Mouse (Mus musculus): ENCODE data around the gene Rasl10a. TPM values are rescaled to one million over a fixed set of nuclear protein-coding genes. Genes with fewer than 3 reads are reported as not detected.

The Rasl10a gene
- polyA plus RNA-seq, 1 experiment: not detected

- Histone ChIP-seq H3K4me1 (ENCODE audit: control insufficient read depth, insufficient read depth, low read length) (0 out of 2 replicates have a peak, but pooled peaks cover 2% of the 10 kb centered on the region), H3K4me3 (ENCODE audit: insufficient read depth, low read length) (peak overlapping the region; percentile 89)
These were observed 40.3 kb downstream of the Rasl10a start for GRCm38 (mm10) chr11:5098035-5098735.

GRCm38 (mm10) chr11:5098736-5099542 is 41.0 kb downstream of the Rasl10a start, which contains the start of the genes Rhbdd3 and Ewsr1:
Gene Rhbdd3 (plus strand): TSS chr11:5098926.
Gene Ewsr1 (minus strand): TSS chr11:5099266.
- H3K4me1 ChIP-seq (ENCODE audit: control insufficient read depth, insufficient read depth, low read length): 0 out of 2 replicates have a peak, but pooled peaks cover 2% of the 10 kb centered on the region
- H3K27ac ChIP-seq (ENCODE audit: insufficient read depth, low read length): peak within 1 kb of the TSS; percentile 99
- peak within 1 kb of the TSS; percentile 89 for H3K4me3 ChIP-seq (ENCODE audit: insufficient read depth, low read length)
- TF ChIP-seq POLR2A (IDR thresholded peaks at IDR 0.05; ENCODE audit: low read depth, low read length): peak; percentile 93
- TF ChIP-seq CTCF (IDR thresholded peaks at IDR 0.05; ENCODE audit: borderline replicate concordance, insufficient read depth, low read length): no peak

More at GRCm38 (mm10) chr11:5098035-5098735, 40.3 kb downstream of the Rasl10a start:
- peak overlapping the region; percentile 99 for H3K27ac ChIP-seq (ENCODE audit: insufficient read depth, low read length)
- TF ChIP-seq POLR2A (IDR thresholded peaks at IDR 0.05; ENCODE audit: low read depth, low read length) (no peak; the same call in 1 of the 2 replicates), CTCF (IDR thresholded peaks at IDR 0.05; ENCODE audit: borderline replicate concordance, insufficient read depth, low read length) (no peak)

GRCm38 (mm10) chr11:5099576-5100183 is 41.8 kb downstream of the Rasl10a start:
- TF ChIP-seq POLR2A (IDR thresholded peaks at IDR 0.05; ENCODE audit: low read depth, low read length) (peak; percentile 96), CTCF (IDR thresholded peaks at IDR 0.05; ENCODE audit: borderline replicate concordance, insufficient read depth, low read length) (no peak)

GRCm38 (mm10) chr11:5100283-5100682 is 42.4 kb downstream of the Rasl10a start:
- H3K4me3 ChIP-seq (ENCODE audit: insufficient read depth, low read length): peak overlapping the region; percentile 89
- peak overlapping the region; percentile 99 for H3K27ac ChIP-seq (ENCODE audit: insufficient read depth, low read length)
- TF ChIP-seq CTCF (IDR thresholded peaks at IDR 0.05; ENCODE audit: borderline replicate concordance, insufficient read depth, low read length) (no peak), POLR2A (IDR thresholded peaks at IDR 0.05; ENCODE audit: low read depth, low read length) (no peak)
- 0 out of 2 replicates have a peak, but pooled peaks cover 2% of the 10 kb centered on the region for H3K4me1 ChIP-seq (ENCODE audit: control insufficient read depth, insufficient read depth, low read length)

More at GRCm38 (mm10) chr11:5099576-5100183, 41.8 kb downstream of the Rasl10a start:
- H3K27ac ChIP-seq (ENCODE audit: insufficient read depth, low read length): peak overlapping the region; percentile 99
- 0 out of 2 replicates have a peak, but pooled peaks cover 2% of the 10 kb centered on the region for H3K4me1 ChIP-seq (ENCODE audit: control insufficient read depth, insufficient read depth, low read length)
- peak overlapping the region; percentile 89 for H3K4me3 ChIP-seq (ENCODE audit: insufficient read depth, low read length)

- Histone ChIP-seq H3K4me3 (ENCODE audit: insufficient read depth, low read length) (no peak overlapping the region), H3K4me1 (ENCODE audit: control insufficient read depth, insufficient read depth, low read length) (0 out of 2 replicates have a peak, but pooled peaks cover 2% of the 10 kb centered on the region), H3K27ac (ENCODE audit: insufficient read depth, low read length) (no peak overlapping the region)
- no peak for TF ChIP-seq POLR2A (IDR thresholded peaks at IDR 0.05; ENCODE audit: low read depth, low read length)
- TF ChIP-seq CTCF (IDR thresholded peaks at IDR 0.05; ENCODE audit: borderline replicate concordance, insufficient read depth, low read length): no peak
These were observed 42.9 kb downstream of the Rasl10a start for GRCm38 (mm10) chr11:5100801-5101200.

GRCm38 (mm10) chr11:5101641-5102040 is 43.7 kb downstream of the Rasl10a start:
- no peak overlapping the region for H3K4me3 ChIP-seq (ENCODE audit: insufficient read depth, low read length)
- TF ChIP-seq CTCF (IDR thresholded peaks at IDR 0.05; ENCODE audit: borderline replicate concordance, insufficient read depth, low read length): no peak
- no peak for TF ChIP-seq POLR2A (IDR thresholded peaks at IDR 0.05; ENCODE audit: low read depth, low read length)
- no peak overlapping the region for H3K27ac ChIP-seq (ENCODE audit: insufficient read depth, low read length)
- 0 out of 2 replicates have a peak, but pooled peaks cover 2% of the 10 kb centered on the region for H3K4me1 ChIP-seq (ENCODE audit: control insufficient read depth, insufficient read depth, low read length)

- TF ChIP-seq CTCF (IDR thresholded peaks at IDR 0.05; ENCODE audit: borderline replicate concordance, insufficient read depth, low read length) (no peak), POLR2A (IDR thresholded peaks at IDR 0.05; ENCODE audit: low read depth, low read length) (no peak)
- no peak overlapping the region for H3K4me3 ChIP-seq (ENCODE audit: insufficient read depth, low read length)
These were observed 44.5 kb downstream of the Rasl10a start for GRCm38 (mm10) chr11:5102384-5102783.

GRCm38 (mm10) chr11:5103986-5104509 is 46.1 kb downstream of the Rasl10a start:
- H3K27ac ChIP-seq (ENCODE audit: insufficient read depth, low read length): no peak overlapping the region
- H3K4me1 ChIP-seq (ENCODE audit: control insufficient read depth, insufficient read depth, low read length): 0 out of 2 replicates have a peak, but pooled peaks cover 2% of the 10 kb centered on the region
- no peak for TF ChIP-seq POLR2A (IDR thresholded peaks at IDR 0.05; ENCODE audit: low read depth, low read length)
- no peak overlapping the region for H3K4me3 ChIP-seq (ENCODE audit: insufficient read depth, low read length)

More at GRCm38 (mm10) chr11:5102384-5102783, 44.5 kb downstream of the Rasl10a start:
- Histone ChIP-seq H3K27ac (ENCODE audit: insufficient read depth, low read length) (no peak overlapping the region), H3K4me1 (ENCODE audit: control insufficient read depth, insufficient read depth, low read length) (0 out of 2 replicates have a peak, but pooled peaks cover 2% of the 10 kb centered on the region)

GRCm38 (mm10) chr11:5109441-5109840 is 51.5 kb downstream of the Rasl10a start:
- no peak overlapping the region for H3K4me3 ChIP-seq (ENCODE audit: insufficient read depth, low read length)
- TF ChIP-seq POLR2A (IDR thresholded peaks at IDR 0.05; ENCODE audit: low read depth, low read length) (no peak), CTCF (IDR thresholded peaks at IDR 0.05; ENCODE audit: borderline replicate concordance, insufficient read depth, low read length) (no peak)
- no peak overlapping the region for H3K27ac ChIP-seq (ENCODE audit: insufficient read depth, low read length)
- H3K4me1 ChIP-seq (ENCODE audit: control insufficient read depth, insufficient read depth, low read length): no peaks in the 10 kb centered on the region

Other genes with a start within 250 kb of the Rasl10a start
- gene Nf2, start 208.6 kb upstream of the Rasl10a start, polyA plus RNA-seq (2011; ENCODE audit: insufficient read length, low read depth, missing spikeins): 45.3 and 52.9 TPM in 2 replicates
- 16.4 and 20.8 TPM in 2 replicates for gene Nipsnap1, start 184.2 kb upstream of the Rasl10a start, polyA plus RNA-seq (2011; ENCODE audit: insufficient read length, low read depth, missing spikeins)
- gene Thoc5, start 162.8 kb upstream of the Rasl10a start, polyA plus RNA-seq (2011; ENCODE audit: insufficient read length, low read depth, missing spikeins): 33.1 and 34.9 TPM in 2 replicates
- not detected in 2 replicates for gene Nefh, start 110.1 kb upstream of the Rasl10a start, polyA plus RNA-seq (2011; ENCODE audit: insufficient read length, low read depth, missing spikeins)
- 62.4 and 65.8 TPM in 2 replicates for gene Ap1b1, start 71.3 kb upstream of the Rasl10a start, polyA plus RNA-seq (2011; ENCODE audit: insufficient read length, low read depth, missing spikeins)
- gene Gas2l1, start 7.2 kb downstream of the Rasl10a start, polyA plus RNA-seq (2011; ENCODE audit: insufficient read length, low read depth, missing spikeins): 37.8 and 50.2 TPM in 2 replicates
- gene Rhbdd3, start 40.8 kb downstream of the Rasl10a start, polyA plus RNA-seq (2011; ENCODE audit: insufficient read length, low read depth, missing spikeins): 16.5 and 19.5 TPM in 2 replicates
- gene Ewsr1, start 41.1 kb downstream of the Rasl10a start, polyA plus RNA-seq (2011; ENCODE audit: insufficient read length, low read depth, missing spikeins): 559 and 769 TPM in 2 replicates
- 2.3 and 4.1 TPM in 2 replicates for gene Emid1, start 94.1 kb downstream of the Rasl10a start, polyA plus RNA-seq (2011; ENCODE audit: insufficient read length, low read depth, missing spikeins)
- gene Kremen1, start 203.4 kb downstream of the Rasl10a start, polyA plus RNA-seq (2011; ENCODE audit: insufficient read length, low read depth, missing spikeins): 28.3 and 33.8 TPM in 2 replicates

Data from embryonic fibroblast, embryonic 13.5 days (primary cell).